Mouse (Mus musculus): ENCODE measurements at regions not wholly inside any gene's neighbourhood (a gene's known extent, or its start where the extent isn't known, plus 50 kb on each side); places are given as distances from the start of the nearest gene placed in this dataset.

- peak; percentile 42 for TF ChIP-seq GATA1 (IDR thresholded peaks at IDR 0.05; ENCODE audit: low read length)
Observed at GRCm38 (mm10) chr15:63648142-63648989, 196.6 kb downstream of the Gsdmc2 start.

GRCm38 (mm10) chr15:63624814-63625213 lies 220.2 kb downstream of the Gsdmc2 start:
- TF ChIP-seq GATA1 (IDR thresholded peaks at IDR 0.05; ENCODE audit: low read length): no peak

- TF ChIP-seq GATA1 (IDR thresholded peaks at IDR 0.05; ENCODE audit: low read length): no peak
Observed at GRCm38 (mm10) chr15:63624249-63624648, 220.7 kb downstream of the Gsdmc2 start.

- TF ChIP-seq GATA1 (IDR thresholded peaks at IDR 0.05; ENCODE audit: low read length): no peak
Observed at GRCm38 (mm10) chr15:63616506-63617208, 228.3 kb downstream of the Gsdmc2 start.

- no peak for TF ChIP-seq GATA1 (IDR thresholded peaks at IDR 0.05; ENCODE audit: low read length)
Observed at GRCm38 (mm10) chr15:63614191-63614590, 230.8 kb downstream of the Gsdmc2 start.

GRCm38 (mm10) chr15:63613120-63613519 lies 231.9 kb downstream of the Gsdmc2 start:
- no peak for TF ChIP-seq GATA1 (IDR thresholded peaks at IDR 0.05; ENCODE audit: low read length)

- TF ChIP-seq GATA1 (IDR thresholded peaks at IDR 0.05; ENCODE audit: low read length): peak; percentile 22
Observed at GRCm38 (mm10) chr15:63611161-63611560, 233.8 kb downstream of the Gsdmc2 start.

- TF ChIP-seq GATA1 (IDR thresholded peaks at IDR 0.05; ENCODE audit: low read length): no peak
Observed at GRCm38 (mm10) chr15:63603100-63603714, 241.8 kb downstream of the Gsdmc2 start.

GRCm38 (mm10) chr15:63601543-63601942 lies 243.4 kb downstream of the Gsdmc2 start:
- TF ChIP-seq GATA1 (IDR thresholded peaks at IDR 0.05; ENCODE audit: low read length): no peak

GRCm38 (mm10) chr15:63592758-63593463 lies 252.1 kb downstream of the Gsdmc2 start:
- TF ChIP-seq GATA1 (IDR thresholded peaks at IDR 0.05; ENCODE audit: low read length): peak; percentile 53

GRCm38 (mm10) chr15:63559293-63559692 lies 285.7 kb downstream of the Gsdmc2 start:
- no peak for TF ChIP-seq GATA1 (IDR thresholded peaks at IDR 0.05; ENCODE audit: low read length)

- TF ChIP-seq GATA1 (IDR thresholded peaks at IDR 0.05; ENCODE audit: low read length): no peak
Observed at GRCm38 (mm10) chr15:63558691-63559090, 286.3 kb downstream of the Gsdmc2 start.

GRCm38 (mm10) chr15:63557816-63558215 lies 287.2 kb downstream of the Gsdmc2 start:
- no peak for TF ChIP-seq GATA1 (IDR thresholded peaks at IDR 0.05; ENCODE audit: low read length)

GRCm38 (mm10) chr15:63553597-63553996 lies 291.4 kb downstream of the Gsdmc2 start:
- no peak for TF ChIP-seq GATA1 (IDR thresholded peaks at IDR 0.05; ENCODE audit: low read length)

GRCm38 (mm10) chr15:63532337-63533055 lies 312.5 kb downstream of the Gsdmc2 start:
- no peak for TF ChIP-seq GATA1 (IDR thresholded peaks at IDR 0.05; ENCODE audit: low read length)
